Mouse (Mus musculus): Measurements from ENCODE around the gene Plcb3. TPM values are rescaled to one million over a fixed set of nuclear protein-coding genes. Genes with fewer than 3 reads are reported as not detected.

The Plcb3 gene
- polyA plus RNA-seq, 1 experiment: 40.6 TPM

DNA sequence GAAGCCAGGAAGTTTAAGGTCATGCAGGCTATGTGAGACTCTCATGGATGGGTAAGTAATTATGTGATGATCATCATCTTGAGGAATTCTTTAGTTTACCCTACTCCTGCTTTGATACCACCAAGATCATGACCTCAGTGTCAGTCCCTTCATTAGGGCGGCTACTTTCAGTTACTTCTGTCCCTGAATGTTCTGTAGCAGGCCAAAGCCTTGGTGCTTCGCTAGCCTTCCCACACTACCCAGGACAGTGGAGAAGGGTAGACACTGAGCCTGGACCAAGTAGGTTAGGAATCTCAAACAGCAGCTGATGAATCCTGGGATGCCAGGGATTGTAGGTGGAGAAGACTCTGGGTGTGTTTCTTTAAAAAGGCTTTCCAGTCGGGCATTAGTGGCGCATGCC, 5.2 kb upstream of the Plcb3 start:
- Histone ChIP-seq H3K4me1 (ENCODE audit: control insufficient read depth, insufficient read depth, low read length) (peaks cover 26% of the 10 kb centered on the region), H3K4me3 (ENCODE audit: insufficient read depth, low read length) (0 out of 2 replicates have a peak overlapping the region, but pooled peaks have one; percentile 15), H3K27ac (ENCODE audit: insufficient read depth, low read depth, low read length) (no peak overlapping the region)
- no peak for TF ChIP-seq POLR2A (IDR thresholded peaks at IDR 0.05; ENCODE audit: borderline replicate concordance, low read depth, low read length)
- TF ChIP-seq CTCF (IDR thresholded peaks at IDR 0.05; ENCODE audit: low read depth, low read length): no peak

DNA sequence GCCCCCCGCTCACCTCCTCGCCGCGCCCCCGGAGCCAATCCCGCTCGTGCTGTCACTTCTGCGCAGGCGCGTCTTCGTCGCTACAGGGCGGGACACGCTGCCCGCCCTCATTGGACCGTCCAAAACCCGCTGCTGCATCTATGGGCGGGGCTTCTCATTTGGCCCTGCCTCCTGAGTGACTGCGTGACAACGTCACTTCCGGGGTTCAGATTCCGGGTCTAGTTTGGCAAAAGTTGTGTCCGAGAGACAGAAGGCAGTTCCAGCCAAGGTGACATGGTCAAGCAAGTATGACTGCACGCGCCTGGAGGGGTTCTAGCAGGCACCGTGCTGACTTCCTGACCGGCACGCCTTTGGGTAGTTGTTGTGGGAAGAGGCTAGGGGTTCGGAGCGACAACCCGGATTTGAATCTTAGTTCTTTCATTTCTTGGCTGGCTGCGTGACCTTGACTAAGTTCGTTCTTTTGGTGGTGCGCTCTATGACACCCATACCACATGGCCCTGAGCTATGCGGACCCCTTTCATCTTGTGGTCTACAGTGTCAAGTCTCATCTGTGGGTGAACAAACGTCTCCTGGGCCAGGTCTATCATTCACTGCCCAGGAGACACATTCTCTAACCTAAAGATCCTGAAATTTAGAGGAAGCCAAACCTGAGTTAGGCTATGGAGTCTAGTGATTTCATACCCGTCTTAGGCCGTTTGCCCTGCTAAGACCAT, 4.3 kb upstream of the Plcb3 start, which contains the start of gene Fkbp2:
TSS of gene Fkbp2 (minus strand) at position 121 of the 713 bp plus-strand sequence.
- H3K4me1 ChIP-seq (ENCODE audit: control insufficient read depth, insufficient read depth, low read length): peaks cover 18% of the 10 kb centered on the region
- H3K27ac ChIP-seq (ENCODE audit: insufficient read depth, low read depth, low read length): peak within 1 kb of the TSS; percentile 81
- peak within 1 kb of the TSS; percentile 75 for H3K4me3 ChIP-seq (ENCODE audit: insufficient read depth, low read length)
- TF ChIP-seq POLR2A (IDR thresholded peaks at IDR 0.05; ENCODE audit: borderline replicate concordance, low read depth, low read length) (peak; percentile 92), CTCF (IDR thresholded peaks at IDR 0.05; ENCODE audit: low read depth, low read length) (no peak)

DNA sequence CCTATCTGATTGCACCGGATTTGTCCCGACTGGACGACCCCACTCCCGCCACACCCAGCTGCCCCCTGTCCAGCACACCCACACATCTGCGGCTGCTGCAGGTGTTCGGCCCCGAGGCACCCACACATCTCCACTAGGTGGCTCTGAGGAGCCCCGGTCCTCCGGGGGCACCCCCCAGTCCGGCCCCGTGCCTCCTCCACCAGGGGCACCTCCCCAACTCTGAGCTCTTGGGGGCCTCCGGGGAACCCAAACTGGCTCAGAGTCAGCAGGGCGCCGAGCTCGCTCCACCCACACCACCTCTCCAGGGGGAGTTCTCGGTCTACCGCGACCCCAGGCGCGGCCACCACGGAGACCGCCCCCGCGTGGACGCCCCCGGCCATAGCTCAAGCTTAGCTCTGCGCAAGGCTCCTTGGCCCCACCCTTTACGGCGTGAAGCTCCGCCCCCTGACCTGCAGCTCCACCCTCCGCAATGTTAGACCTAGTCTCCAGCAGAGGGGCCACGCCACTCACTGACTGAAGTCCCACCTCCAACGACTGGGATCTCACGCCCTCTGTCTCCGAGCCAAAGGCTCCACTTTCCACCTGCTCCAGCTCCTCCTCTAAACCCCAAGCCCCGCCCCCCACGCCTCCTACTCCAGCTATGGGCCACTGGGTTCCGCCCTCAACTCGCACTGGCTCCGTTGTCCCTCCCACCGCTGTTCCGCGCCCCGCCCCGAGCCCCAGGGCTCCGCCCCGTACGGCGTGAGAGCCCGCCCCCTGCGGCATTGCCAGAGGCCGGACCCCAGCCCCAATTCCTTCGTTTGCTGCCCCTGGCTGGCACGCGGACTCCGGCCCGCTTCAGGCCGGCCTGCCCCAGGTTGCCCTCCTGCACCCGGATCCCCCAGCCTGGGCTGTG, 3.5 kb upstream of the Plcb3 start:
- Histone ChIP-seq H3K4me3 (ENCODE audit: insufficient read depth, low read length) (peak overlapping the region; percentile 75), H3K4me1 (ENCODE audit: control insufficient read depth, insufficient read depth, low read length) (peaks cover 18% of the 10 kb centered on the region), H3K27ac (ENCODE audit: insufficient read depth, low read depth, low read length) (peak overlapping the region; percentile 81)
- TF ChIP-seq CTCF (IDR thresholded peaks at IDR 0.05; ENCODE audit: low read depth, low read length) (peak; percentile 79), POLR2A (IDR thresholded peaks at IDR 0.05; ENCODE audit: borderline replicate concordance, low read depth, low read length) (no peak)

DNA sequence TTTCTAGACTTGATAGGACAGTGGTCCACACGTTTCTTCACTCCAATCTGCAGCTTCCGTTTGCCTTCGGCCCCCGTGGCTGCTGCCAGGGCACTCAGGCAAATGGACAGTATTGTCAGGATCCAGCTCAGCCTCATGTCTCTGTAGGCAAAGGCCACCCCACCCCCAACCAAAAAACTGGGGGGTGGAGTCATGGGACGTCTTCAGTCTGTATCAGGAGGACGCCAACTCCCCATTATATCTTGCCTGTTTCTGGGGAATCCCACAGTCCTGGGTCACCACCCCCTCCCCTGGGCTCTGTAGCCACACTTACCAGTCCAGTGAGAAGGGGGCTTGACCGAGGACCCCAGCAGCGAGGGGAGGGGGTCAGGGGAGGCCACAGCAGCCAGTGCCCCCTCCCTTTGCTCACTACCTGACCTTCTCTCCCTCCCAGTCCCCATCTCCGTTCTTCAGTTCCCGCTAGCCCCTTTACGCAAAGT, 2.8 kb upstream of the Plcb3 start:
- peaks cover 18% of the 10 kb centered on the region for H3K4me1 ChIP-seq (ENCODE audit: control insufficient read depth, insufficient read depth, low read length)
- H3K27ac ChIP-seq (ENCODE audit: insufficient read depth, low read depth, low read length): peak overlapping the region; percentile 81
- no peak for TF ChIP-seq POLR2A (IDR thresholded peaks at IDR 0.05; ENCODE audit: borderline replicate concordance, low read depth, low read length)
- TF ChIP-seq CTCF (IDR thresholded peaks at IDR 0.05; ENCODE audit: low read depth, low read length): no peak
- H3K4me3 ChIP-seq (ENCODE audit: insufficient read depth, low read length): peak overlapping the region; percentile 74

DNA sequence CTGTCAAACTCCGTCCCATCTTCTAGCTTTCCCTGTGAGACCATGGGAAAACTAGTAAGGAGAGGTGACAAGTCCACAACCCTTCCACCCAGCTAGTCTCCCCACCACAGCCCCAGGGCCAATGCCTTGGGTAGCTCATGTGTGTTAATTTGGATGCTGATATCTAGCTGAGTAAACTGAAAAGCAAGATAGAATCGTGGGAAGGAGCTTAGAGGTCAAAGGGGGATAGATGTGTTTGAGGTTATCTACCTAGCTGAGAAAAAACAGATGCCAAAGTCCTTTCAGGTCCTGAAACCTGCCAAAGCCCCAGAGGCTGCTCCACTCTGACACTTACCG, 2.3 kb upstream of the Plcb3 start:
- H3K27ac ChIP-seq (ENCODE audit: insufficient read depth, low read depth, low read length): peak overlapping the region; percentile 81
- peaks cover 22% of the 10 kb centered on the region for H3K4me1 ChIP-seq (ENCODE audit: control insufficient read depth, insufficient read depth, low read length)
- TF ChIP-seq POLR2A (IDR thresholded peaks at IDR 0.05; ENCODE audit: borderline replicate concordance, low read depth, low read length) (no peak), CTCF (IDR thresholded peaks at IDR 0.05; ENCODE audit: low read depth, low read length) (no peak)
- peak overlapping the region; percentile 74 for H3K4me3 ChIP-seq (ENCODE audit: insufficient read depth, low read length)

DNA sequence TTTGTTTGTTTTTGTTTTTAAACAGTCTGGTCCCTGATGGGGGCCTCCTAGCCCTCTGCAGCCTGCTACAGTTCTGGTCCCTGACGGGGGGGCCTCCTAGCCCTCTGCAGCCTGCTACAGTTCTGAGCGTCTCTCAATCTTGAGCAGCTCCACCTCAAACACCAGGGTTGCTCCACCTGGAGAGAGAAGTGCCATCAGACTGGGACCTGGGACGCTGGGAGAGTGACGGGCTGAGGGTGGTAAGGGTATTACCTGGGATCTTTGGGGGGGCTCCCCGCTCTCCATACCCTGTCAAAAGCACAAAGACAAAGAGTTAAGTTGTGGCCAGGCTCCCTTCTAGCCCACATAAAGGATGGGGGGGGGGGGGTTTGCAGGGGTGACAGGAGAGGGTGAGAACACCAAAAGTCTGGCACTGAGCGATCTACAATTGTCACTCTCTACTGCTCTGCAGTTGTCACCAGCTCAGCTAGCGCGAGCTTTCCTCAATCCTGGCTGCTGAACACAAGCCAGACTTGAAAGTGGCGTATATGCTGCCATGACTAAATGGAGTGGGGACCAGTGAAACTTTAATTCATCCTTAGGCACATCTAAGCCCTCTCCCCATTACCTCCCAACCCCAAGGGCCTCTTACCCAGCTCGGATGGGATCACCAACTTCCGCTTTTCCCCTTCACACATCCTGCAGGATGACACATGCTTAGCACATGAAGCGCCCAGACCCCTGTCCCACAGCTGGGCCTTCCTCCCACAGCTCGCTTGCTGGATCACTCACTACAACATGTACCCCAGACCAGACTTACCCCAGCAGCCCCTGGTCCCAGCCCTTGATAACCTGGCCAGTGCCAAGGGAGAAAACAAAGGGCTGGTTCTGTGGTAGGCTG, 1.7 kb upstream of the Plcb3 start:
- TF ChIP-seq POLR2A (IDR thresholded peaks at IDR 0.05; ENCODE audit: borderline replicate concordance, low read depth, low read length) (no peak), CTCF (IDR thresholded peaks at IDR 0.05; ENCODE audit: low read depth, low read length) (no peak)
- peak overlapping the region; percentile 74 for H3K4me3 ChIP-seq (ENCODE audit: insufficient read depth, low read length)
- peak overlapping the region; percentile 81 for H3K27ac ChIP-seq (ENCODE audit: insufficient read depth, low read depth, low read length)
- peaks cover 22% of the 10 kb centered on the region for H3K4me1 ChIP-seq (ENCODE audit: control insufficient read depth, insufficient read depth, low read length)

DNA sequence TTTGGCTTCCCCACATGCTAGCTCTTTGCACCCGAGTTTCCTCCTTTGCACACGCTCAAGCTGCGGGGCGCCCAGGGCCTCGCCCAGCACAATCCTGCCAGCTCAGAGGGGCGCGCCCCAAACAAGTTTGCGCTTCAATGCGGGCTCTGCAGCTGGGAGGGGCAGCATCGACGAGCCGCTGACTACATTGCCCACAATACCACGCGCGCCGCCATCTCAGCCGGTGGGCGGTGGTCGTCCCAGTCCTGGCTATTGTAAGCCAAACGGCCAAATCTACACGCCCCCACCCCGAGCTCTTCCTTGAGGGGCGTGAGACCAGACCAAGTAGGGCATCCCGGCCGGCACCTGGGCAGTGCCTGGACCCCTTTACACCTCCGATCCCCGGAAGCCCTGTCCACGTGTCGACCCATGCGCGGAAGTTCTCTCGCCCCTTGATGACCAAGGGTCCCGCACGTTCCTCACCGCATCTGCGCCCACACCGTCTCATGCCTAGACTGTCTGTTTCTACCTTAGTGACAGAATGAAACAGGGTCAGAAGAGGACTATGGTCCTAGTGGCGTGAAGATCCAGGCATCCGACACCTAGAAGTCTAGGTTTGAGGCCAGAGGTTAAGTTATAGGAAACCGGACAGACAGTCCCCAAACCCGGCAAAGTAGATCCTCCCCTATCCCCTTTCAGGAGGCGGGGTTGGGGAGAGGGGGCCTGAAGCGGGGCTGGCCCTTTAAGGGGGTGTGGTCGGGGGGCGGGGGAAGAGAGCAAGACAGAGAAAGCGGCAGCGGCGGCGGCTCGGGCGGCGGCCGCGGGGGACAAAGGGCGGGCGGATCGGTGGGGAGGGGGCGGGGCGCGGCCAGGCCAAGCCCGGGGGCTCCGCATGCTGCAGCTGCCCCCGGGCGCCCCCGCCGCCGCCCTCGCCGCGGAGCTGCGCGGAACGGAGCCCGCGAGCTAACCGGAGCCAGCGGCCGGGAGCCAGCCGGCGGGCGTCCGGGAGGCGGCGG, 1.8 kb downstream of the Plcb3 start, which contains the start of gene Ppp1r14b:
TSS of gene Ppp1r14b (plus strand) at position 758 of the 995 bp plus-strand sequence.
- H3K4me1 ChIP-seq (ENCODE audit: control insufficient read depth, insufficient read depth, low read length): peaks cover 29% of the 10 kb centered on the region
- peak within 1 kb of the TSS; percentile 75 for H3K27ac ChIP-seq (ENCODE audit: insufficient read depth, low read depth, low read length)
- TF ChIP-seq CTCF (IDR thresholded peaks at IDR 0.05; ENCODE audit: low read depth, low read length) (no peak), POLR2A (IDR thresholded peaks at IDR 0.05; ENCODE audit: borderline replicate concordance, low read depth, low read length) (no peak)
- peak within 1 kb of the TSS; percentile 74 for H3K4me3 ChIP-seq (ENCODE audit: insufficient read depth, low read length)

DNA sequence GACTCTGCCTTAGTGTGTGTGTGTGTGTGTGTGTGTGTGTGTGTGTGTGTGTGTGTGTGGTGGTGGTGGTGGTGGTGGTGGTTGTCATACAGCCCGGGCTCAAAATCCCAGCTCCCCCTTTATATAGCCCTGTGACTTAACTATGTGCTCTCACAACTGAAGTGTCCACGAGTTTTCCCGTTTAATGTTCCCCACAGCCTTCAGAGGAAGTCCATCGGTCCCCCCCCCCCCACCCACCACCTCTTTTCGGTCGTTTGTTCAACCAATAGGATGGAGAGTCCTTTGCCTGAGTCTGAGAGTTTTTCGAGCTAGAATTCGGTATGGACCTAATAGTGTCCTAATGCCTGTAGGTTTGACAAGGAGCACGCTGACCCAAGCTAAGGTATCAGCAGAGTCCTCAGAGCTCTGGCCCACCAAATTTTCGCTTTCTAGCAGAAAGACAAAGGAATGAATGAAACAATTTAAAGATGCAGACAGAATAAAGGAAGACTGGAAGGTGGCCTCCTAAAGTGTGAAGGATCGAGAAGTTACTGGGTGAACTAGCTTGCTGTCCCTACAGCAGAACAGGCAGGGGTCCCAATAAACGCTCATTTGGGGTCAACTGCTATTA, 2.6 kb downstream of the Plcb3 start:
- TF ChIP-seq POLR2A (IDR thresholded peaks at IDR 0.05; ENCODE audit: borderline replicate concordance, low read depth, low read length) (no peak), CTCF (IDR thresholded peaks at IDR 0.05; ENCODE audit: low read depth, low read length) (no peak)
- H3K27ac ChIP-seq (ENCODE audit: insufficient read depth, low read depth, low read length): peak overlapping the region; percentile 52
- H3K4me1 ChIP-seq (ENCODE audit: control insufficient read depth, insufficient read depth, low read length): peaks cover 29% of the 10 kb centered on the region
- peak overlapping the region; percentile 74 for H3K4me3 ChIP-seq (ENCODE audit: insufficient read depth, low read length)
